Mouse (Mus musculus) megakaryocyte, embryonic 14.5 days (primary cell): ENCODE measurements at regions not wholly inside any gene's neighbourhood (a gene's known extent, or its start where the extent isn't known, plus 50 kb on each side); places are given as distances from the start of the nearest gene placed in this dataset.

ENCODE experiments used
- FLI1 ChIP-seq: IDR thresholded peaks from 2 replicates; pipeline ENCODE4 v1.6.1; 2012; ENCODE audit warnings: low read length, inconsistent platforms, mixed read lengths
- GATA1 ChIP-seq: IDR thresholded peaks from 3 replicates; pipeline ENCODE4 v1.6.1; 2012; ENCODE audit warnings: mixed read lengths, low read length, inconsistent platforms, borderline replicate concordance

DNA sequence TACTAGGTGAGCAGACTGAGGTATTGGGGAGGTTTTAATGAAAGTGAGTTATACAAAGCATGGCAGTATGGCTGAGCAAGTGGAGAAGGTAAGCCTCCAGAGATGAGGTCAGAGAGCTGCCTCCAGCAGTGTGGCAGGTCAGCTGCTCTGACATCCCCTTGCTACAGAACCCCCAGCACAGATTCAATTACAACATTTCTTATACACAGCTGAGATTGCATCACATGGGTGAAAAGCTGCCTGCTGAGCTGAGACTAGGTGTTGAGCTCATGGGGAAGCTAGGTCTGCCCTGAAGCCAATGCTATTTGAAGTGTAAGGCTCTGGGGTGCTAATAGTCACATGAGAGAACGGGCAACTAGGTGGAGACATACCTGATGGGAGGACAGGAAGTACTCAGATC is 350.4 kb upstream of the Meis1 start:
- TF ChIP-seq GATA1 (no peak), FLI1 (no peak)
